Mouse (Mus musculus) embryonic fibroblast, embryonic 13.5 days (primary cell): ENCODE data around the gene Efcab11.

Experiments
- CTCF ChIP-seq: IDR thresholded peaks from 2 replicates; pipeline ENCODE4 v1.5.1; 2011; ENCODE audit warnings: mild to moderate bottlenecking, control low read depth, low read length, moderate library complexity, borderline replicate concordance; ENCODE audit not compliant: insufficient read depth
- POLR2A ChIP-seq: IDR thresholded peaks from 2 replicates; pipeline ENCODE4 v1.6.1; 2011; ENCODE audit warnings: low read depth, mild to moderate bottlenecking, control low read depth, low read length, moderate library complexity

DNA sequence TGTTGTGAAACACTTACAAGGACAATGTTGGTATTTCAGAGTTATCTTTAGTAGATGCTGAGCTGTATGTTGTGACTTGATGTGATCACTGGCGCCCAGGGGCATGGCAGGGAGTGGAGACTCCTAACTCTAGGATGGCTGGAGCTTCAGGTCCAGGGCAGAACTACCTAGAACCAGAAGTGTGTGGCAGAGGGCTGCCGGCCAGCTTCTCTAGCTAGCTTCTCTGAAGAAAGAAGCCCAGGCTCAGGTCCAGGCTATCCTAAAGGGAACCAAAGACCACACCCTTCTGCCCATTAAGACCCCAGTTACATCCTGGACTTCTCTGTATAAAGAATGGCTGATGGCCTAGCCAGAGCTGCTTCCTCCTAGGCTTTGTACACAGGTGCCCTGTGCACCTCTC, 166.1 kb downstream of the Efcab11 start:
- no peak for TF ChIP-seq CTCF
- no peak for TF ChIP-seq POLR2A
